ENCODE assay signal across 16 mouse cellular contexts in genomic region chr3:34568086-34568650, GRCm38 (mm10).
DNase-seq lines count a peak whose midpoint lies in the region; ATAC-seq lines count a peak whose summit lies in the region.
"Had no signal": no experiment of that assay in that cellular context is flagged by ENCODE, and none has a peak within 500 bp of the region (broad histone marks: within the 10 kb centered on the region; RNA-seq: fewer than 3 reads in every experiment).

No protein-coding gene starts in this region.

- H3K9ac ChIP-seq in forebrain, embryonic 11.5 days (ENCODE audit: low read length), result no peak overlapping the region
- no peak overlapping the region for H3K9ac ChIP-seq in midbrain, embryonic 11.5 days (ENCODE audit: low read length)
- H3K9ac ChIP-seq in kidney, embryonic 16.5 days (replicated peaks; ENCODE audit: low read length), result no peak overlapping the region
- H3K9ac ChIP-seq: limb, embryonic 12.5 days; liver, embryonic 15.5 days had no signal

- H3K4me1 ChIP-seq in forebrain, embryonic 11.5 days (replicated peaks; ENCODE audit: control insufficient read depth, insufficient read depth, low read length), result peaks cover 17% of the 10 kb centered on the region; the same call in 1 of the 2 replicates
- peaks cover 31% of the 10 kb centered on the region for H3K4me1 ChIP-seq in midbrain, embryonic 11.5 days (ENCODE audit: control insufficient read depth, insufficient read depth, low read length)
- H3K4me1 ChIP-seq in kidney, embryonic 16.5 days (ENCODE audit: insufficient read depth, low read length), result no peaks in the 10 kb centered on the region
- H3K4me1 ChIP-seq: liver, embryonic 15.5 days had no signal

- 35% methylated on average over 6 of the region's 6 CpGs for WGBS in forebrain, embryonic 11.5 days
- WGBS in midbrain, embryonic 11.5 days, result 27% methylated on average over 6 of the region's 6 CpGs
- WGBS in kidney, embryonic 16.5 days, result 68% methylated on average over 6 of the region's 6 CpGs

- H3K27ac ChIP-seq in forebrain, embryonic 11.5 days (ENCODE audit: low read depth, low read length), result no peak overlapping the region
- H3K27ac ChIP-seq in midbrain, embryonic 11.5 days (ENCODE audit: low read depth, low read length), result no peak overlapping the region
- H3K27ac ChIP-seq in kidney, embryonic 16.5 days (ENCODE audit: low read length), result no peak overlapping the region
- H3K27ac ChIP-seq: limb, embryonic 12.5 days; liver, embryonic 15.5 days; macrophage had no signal

- H3K4me2 ChIP-seq in forebrain, embryonic 11.5 days (ENCODE audit: low read depth, low read length, severe bottlenecking), result no peak overlapping the region
- H3K4me2 ChIP-seq in midbrain, embryonic 11.5 days, result no peak overlapping the region
- H3K4me2 ChIP-seq in kidney, embryonic 16.5 days (replicated peaks; ENCODE audit: low read depth, low read length), result no peak overlapping the region
- H3K4me2 ChIP-seq: limb, embryonic 12.5 days; liver, embryonic 15.5 days had no signal

- H3K27me3 ChIP-seq in forebrain, embryonic 11.5 days (ENCODE audit: control insufficient read depth, insufficient read depth, low read length), result no peaks in the 10 kb centered on the region
- no peaks in the 10 kb centered on the region for H3K27me3 ChIP-seq in midbrain, embryonic 11.5 days (ENCODE audit: control insufficient read depth, insufficient read depth, low read length)
- no peaks in the 10 kb centered on the region for H3K27me3 ChIP-seq in kidney, embryonic 16.5 days (ENCODE audit: insufficient read depth, low read length)
- H3K27me3 ChIP-seq: CH12.LX; liver, embryonic 15.5 days had no signal

- peak; percentile 53 for DNase-seq in right cerebral cortex, postnatal 4 days
- no peak for DNase-seq in right cerebral cortex, postnatal 36 days (ENCODE audit: low spot score in 2 of 2)
- DNase-seq in forebrain, embryonic 11.5 days (ENCODE audit: low spot score), result peak; percentile 62
- DNase-seq in midbrain, embryonic 11.5 days (ENCODE audit: low spot score, missing footprints), result peak; percentile 88
- DNase-seq in c-Kit-positive CD71-positive TER-119-positive erythroid progenitor cells, embryonic 14.5 days (ENCODE audit: low spot score), result no peak
- no peak for DNase-seq in ovary, postnatal 14 days (ENCODE audit: low spot score)
- DNase-seq: cerebellum, adult 2 months; gastrocnemius, postnatal 36 days; kidney, postnatal 10 days; thymus, postnatal 36 days had no signal

- no peak overlapping the region for H3K4me3 ChIP-seq in forebrain, embryonic 11.5 days (ENCODE audit: low read depth, low read length)
- no peak overlapping the region for H3K4me3 ChIP-seq in midbrain, embryonic 11.5 days (ENCODE audit: low read depth, low read length)
- H3K4me3 ChIP-seq in kidney, embryonic 16.5 days (ENCODE audit: low read length), result no peak overlapping the region
- H3K4me3 ChIP-seq: limb, embryonic 12.5 days; liver, embryonic 15.5 days had no signal

- H3K36me3 ChIP-seq in forebrain, embryonic 11.5 days (ENCODE audit: control insufficient read depth, insufficient read depth, low read length), result no peaks in the 10 kb centered on the region
- H3K36me3 ChIP-seq in midbrain, embryonic 11.5 days (ENCODE audit: control insufficient read depth, insufficient read depth, low read length), result no peaks in the 10 kb centered on the region
- no peaks in the 10 kb centered on the region for H3K36me3 ChIP-seq in kidney, embryonic 16.5 days (ENCODE audit: insufficient read depth, low read length)
- H3K36me3 ChIP-seq: limb, embryonic 12.5 days; liver, embryonic 15.5 days had no signal

- ATAC-seq in forebrain, embryonic 11.5 days (replicated peaks; ENCODE audit: low FRiP score), result peak; percentile 47; the same call in 1 of the 2 replicates
- ATAC-seq in midbrain, embryonic 11.5 days (ENCODE audit: low FRiP score), result peak; percentile 70; the same call in 1 of the 2 replicates
- no peak for ATAC-seq in kidney, embryonic 16.5 days (ENCODE audit: low FRiP score, low TSS enrichment)
- ATAC-seq: inflammation-experienced regulatory T-cells, adult 6 months had no signal

- H3K9me3 ChIP-seq in forebrain, embryonic 11.5 days (ENCODE audit: control insufficient read depth, low read length), result no peaks in the 10 kb centered on the region
- no peaks in the 10 kb centered on the region for H3K9me3 ChIP-seq in midbrain, embryonic 11.5 days (ENCODE audit: control insufficient read depth, low read length)
- H3K9me3 ChIP-seq in kidney, embryonic 16.5 days (ENCODE audit: low read length), result no peaks in the 10 kb centered on the region
- H3K9me3 ChIP-seq: limb, embryonic 12.5 days; liver, embryonic 15.5 days had no signal

Comparison
In these comparisons a context has a peak if more than half of its experiments do, and no peak if none do; other contexts are left out.
1. DNase-seq: peak in right cerebral cortex, postnatal 4 days (single experiment), forebrain, embryonic 11.5 days (single experiment) and midbrain, embryonic 11.5 days (single experiment); none in right cerebral cortex, postnatal 36 days (0 of 2), c-Kit-positive CD71-positive TER-119-positive erythroid progenitor cells, embryonic 14.5 days (single experiment) and ovary, postnatal 14 days (single experiment).